Mouse (Mus musculus) CD8-positive naive resting alpha-beta T cell, adult 57 days (primary cell): ENCODE results near the gene Galnt6. TPM values are rescaled to one million over a fixed set of nuclear protein-coding genes. Genes with fewer than 3 reads are reported as not detected.

Experiments
- total RNA-seq: library from RNA; stranded (reverse); gene quantifications from one replicate; pipeline ENCODE4 v1.2.4, GENCODE M21; 2023

The Galnt6 gene
- 131 TPM for total RNA-seq

DNA sequence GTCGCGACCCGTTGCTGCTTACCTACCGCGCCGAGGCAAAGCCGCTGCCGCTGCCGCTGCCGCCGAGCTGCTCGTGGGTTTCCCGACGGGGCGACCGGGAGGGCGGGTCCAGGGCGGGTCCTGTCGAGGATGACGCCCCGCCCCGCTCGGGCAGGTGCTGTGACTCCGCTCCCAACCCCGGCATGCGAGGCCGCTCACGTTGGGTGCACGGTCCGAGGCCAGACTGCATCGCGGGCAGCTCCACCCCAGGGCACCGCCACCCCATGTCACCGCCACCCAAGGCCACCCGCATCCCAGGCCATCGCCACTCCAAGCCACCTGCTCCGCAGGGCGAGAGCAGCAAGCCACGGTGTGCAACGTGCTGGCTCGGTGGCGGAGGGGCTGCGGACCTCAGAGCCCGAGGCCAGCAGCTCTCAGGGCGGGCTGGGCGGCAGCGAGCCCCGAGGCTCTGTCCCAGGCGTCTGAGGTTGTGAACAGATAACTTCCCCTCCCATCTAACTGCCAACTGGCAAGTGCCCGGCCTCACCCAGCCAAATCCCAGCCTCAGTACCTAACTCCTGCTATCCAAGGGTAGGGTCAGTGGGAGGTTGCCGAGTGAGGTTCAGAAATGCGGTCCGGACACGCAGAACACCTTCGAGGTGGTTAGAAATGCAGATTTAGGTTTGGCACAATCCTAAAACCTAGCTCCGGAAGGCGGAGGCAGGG lies at the start of gene Galnt6:
Gene Galnt6, minus strand, starts transcription at position 96 of the 705 bp plus-strand sequence.

DNA sequence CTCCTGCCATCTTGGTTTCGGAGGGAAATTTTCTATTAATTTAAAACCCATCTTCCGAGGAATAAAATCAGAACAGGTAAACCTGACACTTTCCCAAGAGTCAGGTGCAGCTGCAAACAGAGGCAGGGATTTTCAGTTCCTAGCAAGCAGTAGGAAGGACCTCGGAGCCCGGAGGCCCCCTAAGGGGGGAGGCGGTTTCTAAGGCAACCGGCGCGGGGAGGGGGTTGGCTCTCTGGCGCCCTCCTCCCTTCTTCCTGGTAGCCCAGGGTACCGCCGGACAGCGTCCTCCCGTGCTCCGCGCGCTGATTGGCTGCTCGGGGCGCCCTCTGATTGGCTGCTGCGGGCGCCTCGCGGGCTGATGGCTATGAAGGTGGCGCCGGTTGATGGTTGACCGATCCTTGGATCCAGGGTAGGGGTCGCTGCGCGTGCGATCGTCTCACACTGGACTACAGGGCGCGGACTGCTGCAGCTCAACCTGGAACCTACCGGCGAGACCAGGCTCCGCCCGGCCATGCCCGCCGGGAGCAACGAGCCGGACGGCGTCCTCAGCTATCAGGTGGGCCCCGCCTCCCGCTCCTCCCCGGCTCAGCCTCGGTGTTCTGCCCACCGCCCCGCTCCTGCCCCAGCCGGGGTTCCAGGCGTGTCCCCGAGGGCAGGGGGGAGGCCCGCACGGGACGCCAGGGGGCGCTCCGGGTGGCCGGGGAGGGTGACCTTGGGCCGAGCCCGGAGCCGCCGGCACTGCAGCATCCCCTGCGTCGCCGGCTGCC lies 32.4 kb upstream of the Galnt6 start, which contains the start of gene Slc4a8:
Gene Slc4a8, plus strand, starts transcription at position 329 of the 767 bp plus-strand sequence.

DNA sequence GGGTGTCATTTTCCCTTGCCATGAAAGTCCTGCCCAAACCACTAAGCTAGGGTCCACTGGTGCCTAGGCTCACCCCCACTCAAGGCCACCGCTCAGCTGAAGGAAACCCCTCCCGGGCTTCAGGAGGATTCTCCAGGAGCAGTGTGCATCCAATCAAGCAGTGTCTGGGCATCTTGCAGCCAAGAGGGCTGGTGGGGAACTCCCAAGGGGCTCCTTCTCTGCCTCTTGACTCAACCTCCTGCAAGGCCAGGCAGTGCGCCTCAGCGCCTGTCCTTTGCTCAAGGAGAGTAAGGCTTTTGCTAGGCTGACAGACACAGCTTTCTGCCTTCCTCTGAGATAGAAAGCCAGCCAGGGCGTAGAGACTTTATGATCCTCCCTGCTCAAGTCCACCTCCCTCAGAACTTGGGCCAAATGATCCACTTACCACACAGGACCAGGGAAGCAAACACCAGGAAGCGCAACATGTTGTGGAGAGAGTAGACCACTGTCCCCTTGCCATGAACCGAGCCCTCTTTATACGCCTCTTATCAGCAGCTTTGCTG lies 41.7 kb downstream of the Galnt6 start, which contains the start of gene Cela1:
Gene Cela1, minus strand, starts transcription at position 492 of the 542 bp plus-strand sequence.

DNA sequence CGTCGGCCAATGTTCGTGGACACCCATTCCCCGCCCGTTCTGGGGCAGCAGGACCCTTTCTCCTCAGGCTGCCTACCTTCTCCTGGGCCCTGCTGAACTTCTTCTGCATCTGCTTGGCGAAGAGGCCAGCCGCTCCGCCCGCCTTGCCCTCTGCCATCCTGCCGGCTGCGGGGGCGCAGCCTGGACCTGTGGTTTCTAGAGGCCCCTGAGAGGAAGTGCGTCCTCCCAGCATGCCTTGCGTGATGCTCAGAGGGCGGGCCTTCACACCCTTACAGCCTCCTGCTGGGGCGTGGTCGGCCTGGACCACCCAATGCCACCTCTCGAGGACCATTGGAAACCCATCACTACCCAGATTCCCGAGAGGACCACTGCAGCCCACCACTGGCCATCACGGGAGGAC lies 59.8 kb downstream of the Galnt6 start, which contains the start of gene Bin2:
Gene Bin2, minus strand, starts transcription at position 217 of the 400 bp plus-strand sequence.

Other genes with a start within 250 kb of the Galnt6 start
- 10.2 TPM for gene Csrnp2, start 233.9 kb downstream of the Galnt6 start, total RNA-seq
- 11.4 TPM for gene Tfcp2, start 177.4 kb downstream of the Galnt6 start, total RNA-seq
- gene Pou6f1, start 129.4 kb downstream of the Galnt6 start, total RNA-seq, result 30.2 TPM
- gene Dazap2, start 114.0 kb downstream of the Galnt6 start, total RNA-seq, result 342 TPM
- gene Smagp, start 92.4 kb downstream of the Galnt6 start, total RNA-seq, result 4.2 TPM
- 419 TPM for gene Bin2, start 59.8 kb downstream of the Galnt6 start, total RNA-seq
- 9.8 TPM for gene Cela1, start 41.5 kb downstream of the Galnt6 start, total RNA-seq
- gene Slc4a8, start 32.4 kb upstream of the Galnt6 start, total RNA-seq, result 8.7 TPM
- not detected for gene Scn8a, start 140.5 kb upstream of the Galnt6 start, total RNA-seq